Mouse (Mus musculus) v-Abl transformed pro-B cells (cell line): ENCODE measurements around the gene Epn2.

ENCODE experiments used
- in situ Hi-C, 2 experiments: fragments of 400-800 bp; cut with MboI; formaldehyde crosslinking; loops; one replicate each; pipeline ENCODE4 v1.15.1; 2025; ENCODE audit not compliant: unreplicated experiment in 2 of 2

The Epn2 gene

DNA sequence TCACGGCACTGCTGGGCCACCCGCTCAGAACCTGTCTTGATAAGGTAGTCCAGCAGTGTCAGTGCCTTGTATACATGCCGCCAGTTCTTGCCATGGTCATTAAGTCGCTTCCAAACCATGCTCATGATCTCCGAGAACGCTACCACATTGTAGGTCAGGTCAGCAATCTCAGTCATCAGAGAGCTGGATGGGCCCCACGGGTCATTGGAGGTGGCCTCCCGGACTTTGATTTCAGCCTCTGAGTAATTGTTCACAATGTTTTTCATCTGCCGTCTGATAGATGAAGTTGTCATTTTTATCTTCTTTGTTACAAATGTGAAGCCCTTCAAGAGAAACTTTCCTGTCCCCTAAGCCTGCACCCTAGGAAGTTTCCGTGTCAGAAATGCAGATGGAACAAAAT, 33.0 kb downstream of the Epn2 start:
- in situ Hi-C loops = no loop called here

DNA sequence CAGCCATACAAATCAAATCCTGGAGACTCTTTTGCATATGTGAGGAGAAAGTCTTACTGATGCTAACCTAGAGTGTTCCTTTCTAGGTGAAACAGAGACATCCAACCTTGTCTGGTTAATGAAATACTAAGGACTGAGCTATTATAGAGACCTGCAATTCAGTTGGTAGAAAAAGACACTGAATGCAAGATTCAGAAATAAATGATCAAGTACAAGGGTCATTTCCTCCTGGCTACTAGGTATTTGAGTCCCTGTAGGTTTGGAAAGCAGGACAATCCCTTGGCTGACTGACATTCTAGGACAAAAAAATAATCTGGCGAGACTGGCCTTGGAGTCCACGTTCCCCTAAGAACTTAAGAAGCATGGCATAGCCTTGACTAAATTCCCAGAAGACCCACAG, 33.9 kb downstream of the Epn2 start:
- in situ Hi-C loops = no loop called here

DNA sequence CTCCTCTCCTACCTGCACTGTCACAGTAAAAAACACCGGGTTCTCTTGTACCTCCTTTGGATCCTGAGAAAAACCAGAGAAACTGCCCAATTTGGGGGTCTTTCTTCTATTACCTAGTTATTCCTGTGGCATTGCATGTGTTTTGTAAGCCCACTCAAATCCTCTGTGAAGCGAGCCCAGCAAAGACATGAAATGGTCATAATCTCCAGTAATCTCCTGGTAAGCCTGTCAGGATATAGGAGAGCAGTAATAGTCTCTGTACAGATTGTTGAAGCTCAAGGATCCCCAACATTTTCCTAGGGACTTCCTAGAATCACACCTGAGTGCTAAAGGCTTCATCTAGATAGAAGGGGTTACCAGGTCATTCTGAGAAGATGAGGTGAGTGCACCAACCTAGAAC, 38.4 kb downstream of the Epn2 start:
- in situ Hi-C loops = no loop called here

DNA sequence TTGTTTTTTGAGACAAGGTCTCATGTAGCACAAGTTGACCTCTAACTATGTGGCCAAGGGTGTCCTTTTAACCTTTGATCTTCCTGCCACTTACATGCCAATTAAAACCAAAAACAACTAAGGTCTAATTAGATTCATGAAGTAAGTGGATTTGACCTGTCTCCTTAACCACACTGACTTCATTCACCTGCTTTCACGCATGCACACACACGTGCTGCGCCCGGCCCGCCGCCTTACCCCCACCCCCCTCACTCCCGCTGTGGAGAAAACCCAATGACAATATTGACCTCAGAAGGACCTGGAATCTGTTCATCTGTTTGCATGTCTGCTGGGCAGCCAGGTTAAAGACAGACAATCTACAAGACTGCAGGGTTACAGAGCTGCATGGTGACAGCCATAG, 38.8 kb downstream of the Epn2 start:
- in situ Hi-C loops = no loop called here

GRCm38 (mm10) chr11:61537362-61537761, 42.1 kb downstream of the Epn2 start:
- in situ Hi-C loops = no loop called here

- in situ Hi-C loops = no loop called here
Observed at GRCm38 (mm10) chr11:61536952-61537351, 42.5 kb downstream of the Epn2 start.

DNA sequence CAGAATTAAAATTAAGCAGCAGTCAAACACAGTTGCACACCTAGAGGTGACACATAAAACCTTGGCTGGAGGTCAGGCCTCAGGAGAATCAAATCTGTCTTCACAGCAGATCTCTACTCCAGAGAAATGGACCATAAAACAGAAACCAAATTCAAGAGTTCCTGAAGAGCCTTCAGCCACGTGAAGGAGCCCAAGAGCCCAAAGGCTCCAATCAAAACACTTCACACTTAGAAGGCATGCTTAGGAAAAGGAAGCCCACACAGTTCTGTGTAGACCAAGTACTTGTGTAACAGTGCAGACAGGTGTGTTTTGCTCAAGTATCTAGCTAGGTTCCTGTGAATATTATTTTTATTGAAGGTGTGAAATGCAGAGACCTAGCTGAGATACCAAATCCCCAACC, 44.0 kb downstream of the Epn2 start:
- in situ Hi-C loops = no loop called here

- in situ Hi-C loops = no loop called here
Observed at GRCm38 (mm10) chr11:61533571-61533970, 45.9 kb downstream of the Epn2 start.

GRCm38 (mm10) chr11:61532820-61533219, 46.7 kb downstream of the Epn2 start:
- in situ Hi-C loops = no loop called here

DNA sequence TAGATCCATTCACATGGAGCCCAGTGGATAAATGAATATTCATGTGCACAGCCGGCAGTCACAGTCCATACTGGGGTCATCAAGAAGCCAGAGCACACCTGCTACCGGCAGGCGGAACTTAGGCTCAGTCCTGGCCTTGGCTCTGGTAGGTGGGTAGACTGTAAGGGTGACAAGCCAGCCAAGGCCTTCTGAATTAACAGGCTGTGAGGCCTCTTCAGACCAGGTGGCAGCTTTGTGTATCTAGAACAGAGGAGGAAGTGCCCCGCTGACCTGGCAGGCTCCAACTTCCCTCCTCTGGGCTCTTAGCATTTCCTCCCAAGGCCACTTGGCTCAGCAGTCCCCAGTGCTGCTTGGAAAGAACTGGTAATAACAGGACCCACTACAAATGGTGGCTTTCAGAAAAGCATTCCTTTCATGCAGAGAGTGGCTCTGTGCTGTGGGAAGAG, 50.2 kb downstream of the Epn2 start:
- in situ Hi-C loops = no loop called here

- in situ Hi-C loops = no loop called here
Observed at GRCm38 (mm10) chr11:61526872-61527271, 52.6 kb downstream of the Epn2 start.

DNA sequence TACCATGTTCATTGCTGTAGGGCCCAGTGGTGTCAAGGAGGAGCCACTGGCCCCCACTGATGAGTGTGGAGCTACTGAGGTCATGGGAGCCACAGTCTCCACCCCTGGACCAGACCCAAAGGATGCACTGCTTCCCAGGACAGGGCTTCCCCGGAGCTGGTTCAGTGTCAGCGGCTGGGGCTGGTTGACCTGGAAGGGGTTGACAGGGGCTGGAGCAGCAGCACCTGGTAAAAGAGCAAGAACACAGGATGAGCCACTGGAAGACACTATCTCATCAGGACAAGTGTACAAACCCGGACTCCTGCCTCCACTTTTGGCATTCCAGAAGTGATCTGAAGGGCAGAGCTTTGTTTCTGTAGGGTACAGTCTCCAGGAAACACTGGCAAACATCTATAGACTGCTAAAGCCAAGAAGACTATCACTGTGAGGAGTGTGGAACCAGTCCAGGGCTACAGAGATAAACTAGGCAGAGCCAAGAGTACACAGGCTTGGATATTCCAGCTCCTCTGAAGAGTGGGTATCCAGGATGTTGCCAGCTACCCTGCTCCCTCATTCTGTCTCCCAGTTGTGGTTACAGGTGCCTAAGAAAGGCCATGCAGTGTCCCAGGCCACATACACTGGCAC, 59.9 kb downstream of the Epn2 start:
- in situ Hi-C loops = no loop called here

DNA sequence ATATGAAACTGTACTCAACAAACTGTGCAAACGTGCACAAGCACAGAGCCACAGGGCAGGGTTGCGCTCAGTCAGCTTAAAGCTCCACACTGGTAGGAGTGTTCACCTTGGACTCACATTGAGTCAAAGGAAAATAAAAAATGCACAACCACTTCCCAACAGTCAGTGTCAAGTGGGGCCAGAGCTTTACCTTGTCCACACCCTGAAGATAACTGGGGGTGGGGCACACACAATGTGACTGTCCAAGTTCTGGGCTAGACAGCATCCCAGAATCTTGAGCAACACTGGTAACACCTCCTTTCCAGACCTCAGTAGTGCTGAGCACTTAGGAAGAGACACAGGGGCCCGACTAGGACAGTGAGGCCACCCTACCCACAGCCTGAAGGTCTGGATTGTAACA, 60.6 kb downstream of the Epn2 start:
- in situ Hi-C loops = no loop called here

DNA sequence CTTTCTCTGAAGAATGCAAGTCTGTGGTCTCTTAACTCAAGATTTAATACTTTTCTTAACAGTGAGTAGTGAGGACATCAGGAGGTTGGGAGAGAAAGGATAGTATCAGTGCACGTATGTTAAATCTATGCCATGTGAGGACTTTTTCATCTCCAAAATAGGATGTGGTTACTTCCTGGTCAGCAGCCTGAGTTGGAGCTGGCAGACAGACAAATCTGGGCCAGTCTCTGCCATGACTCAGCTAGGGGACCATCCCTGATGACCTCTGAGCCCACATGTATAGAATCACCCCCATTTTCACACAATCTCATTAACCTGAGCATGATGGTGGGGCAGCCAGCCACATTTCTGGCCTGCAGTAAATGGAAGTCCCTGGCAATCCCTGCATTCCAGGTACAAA, 61.5 kb downstream of the Epn2 start:
- in situ Hi-C loops = no loop called here

- in situ Hi-C loops = no loop called here
Observed at GRCm38 (mm10) chr11:61514953-61515352, 64.5 kb downstream of the Epn2 start.

DNA sequence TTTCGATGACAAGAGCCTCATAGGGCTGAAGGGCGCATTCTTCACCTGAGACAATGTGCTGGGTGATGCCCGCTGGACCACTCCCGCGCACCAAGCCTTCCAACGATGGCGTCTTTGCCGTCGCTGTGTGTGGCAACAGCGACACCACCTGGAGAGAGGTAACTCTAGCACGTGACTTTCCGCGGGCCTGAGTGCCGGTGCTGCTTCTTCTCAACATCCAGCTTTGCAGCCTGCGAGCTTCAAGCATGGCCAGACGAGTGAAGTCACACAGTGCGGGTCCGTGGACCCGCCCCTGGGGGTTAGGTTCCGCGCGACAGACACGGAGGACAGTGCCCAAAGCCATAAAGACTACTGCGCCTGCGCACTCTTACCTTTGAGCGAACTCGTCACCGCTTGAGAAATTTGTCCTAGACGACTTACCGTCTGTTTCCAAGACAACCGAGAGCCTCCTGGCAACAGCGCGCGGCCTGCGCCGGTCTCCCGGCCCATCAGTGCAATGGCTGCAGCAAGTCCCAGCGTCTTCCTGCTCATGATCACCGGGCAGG, 74.7 kb downstream of the Epn2 start, which contains the start of gene B9d1:
TSS of gene B9d1 (plus strand) at position 432 of the 545 bp plus-strand sequence.
- in situ Hi-C loops = loop anchor here (5.0 to 10.0 kb wide), 5 partner anchors 87 to 312 kb away; no protein-coding TSS in a partner anchor

DNA sequence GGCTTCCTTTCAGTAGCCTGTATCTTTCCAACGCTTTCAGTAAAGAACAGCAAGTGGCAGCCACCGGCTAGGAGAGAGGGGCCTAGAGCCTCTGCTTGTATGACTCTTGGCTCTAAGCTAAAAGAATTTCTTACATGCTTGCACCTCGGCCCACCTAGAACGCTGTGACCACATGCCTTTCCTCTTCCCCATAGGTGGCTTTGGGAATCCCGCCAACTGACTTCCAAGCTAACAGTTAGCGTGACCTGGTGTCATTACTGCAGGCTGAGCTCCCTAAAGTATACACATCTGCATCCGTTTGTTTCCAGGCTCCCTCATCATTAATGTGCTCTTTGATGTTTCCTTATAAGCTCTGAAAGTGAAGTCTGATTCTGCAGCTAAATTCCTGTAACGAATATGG, 75.6 kb downstream of the Epn2 start:
- in situ Hi-C loops = loop anchor here in 1 of 2 experiments (10.0 kb wide), 1 partner anchor 211 kb away; no protein-coding TSS in a partner anchor

GRCm38 (mm10) chr11:61498736-61499504, 80.6 kb downstream of the Epn2 start:
- in situ Hi-C loops = loop anchor here in 1 of 2 experiments (10.0 kb wide), 1 partner anchor 304 kb away; no protein-coding TSS in a partner anchor

- in situ Hi-C loops = loop anchor here in 1 of 2 experiments (10.0 kb wide), 1 partner anchor 303 kb away; no protein-coding TSS in a partner anchor
Observed at GRCm38 (mm10) chr11:61497490-61497889, 82.0 kb downstream of the Epn2 start.

DNA sequence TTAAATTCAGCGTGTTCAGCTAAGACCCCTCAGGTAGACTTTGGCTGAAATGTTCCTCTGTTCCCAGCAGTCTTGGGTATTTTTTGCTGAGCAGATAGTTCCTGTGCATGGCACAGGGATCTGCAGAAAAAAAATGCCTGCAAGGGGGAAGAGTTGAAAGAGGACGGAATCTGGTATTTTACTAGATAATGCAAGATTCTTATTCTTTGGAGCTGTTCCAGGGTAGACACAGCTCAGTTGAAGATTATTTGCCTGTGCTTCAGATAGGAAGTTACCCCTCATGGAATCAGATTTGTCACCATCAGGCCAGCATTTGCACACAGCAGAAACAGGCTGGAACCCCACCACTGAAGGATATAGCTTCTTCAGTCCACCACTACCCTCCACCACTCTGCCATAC, 84.0 kb downstream of the Epn2 start:
- in situ Hi-C loops = loop anchor here in 1 of 2 experiments (10.0 kb wide), 1 partner anchor 301 kb away; no protein-coding TSS in a partner anchor
